Mouse (Mus musculus) lung, embryonic 14.5 days (tissue): Measurements from ENCODE around the gene Frs2. TPM values are rescaled to one million over a fixed set of nuclear protein-coding genes. Genes with fewer than 3 reads are reported as not detected.

Experiments
- ATAC-seq: fragments of 200-750 bp; cut with Nextera tagmentation; 2 replicates; pipeline ENCODE4 v1.8.0; 2017; ENCODE audit warnings: mild to moderate bottlenecking, moderate TSS enrichment, moderate library complexity; ENCODE audit not compliant: insufficient read depth
- DNase-seq: peaks from one replicate; pipeline ENCODE4 v3.0.0-alpha.2; 2015
- H3K27ac ChIP-seq: fragments of 300-500 bp; sonication (generic); 2 replicates; pipeline ENCODE4 v1.5.1; 2014; ENCODE audit warnings: low read depth, mild to moderate bottlenecking, moderate library complexity
- H3K27me3 ChIP-seq: fragments of 300-500 bp; sonication (generic); 2 replicates; pipeline ENCODE4 v1.6.1; 2014; ENCODE audit warnings: low read length, control low read depth; ENCODE audit not compliant: insufficient read depth
- H3K36me3 ChIP-seq: fragments of 300-500 bp; sonication (generic); 2 replicates; pipeline ENCODE4 v1.6.1; 2014; ENCODE audit warnings: control low read depth; ENCODE audit not compliant: insufficient read depth
- H3K4me1 ChIP-seq: fragments of 300-500 bp; sonication (generic); 2 replicates; pipeline ENCODE4 v1.6.1; 2014; ENCODE audit warnings: antibody characterized with exemption, control low read depth; ENCODE audit not compliant: insufficient read depth
- H3K4me2 ChIP-seq: fragments of 300-500 bp; sonication (generic); 2 replicates; pipeline ENCODE4 v1.6.1; 2014; ENCODE audit warnings: mild to moderate bottlenecking
- H3K4me3 ChIP-seq: fragments of 300-500 bp; sonication (generic); 2 replicates; pipeline ENCODE4 v1.5.1; 2014; ENCODE audit warnings: low read depth, low read length
- H3K9ac ChIP-seq: fragments of 300-500 bp; sonication (generic); 2 replicates; pipeline ENCODE4 v1.6.1; 2014
- H3K9me3 ChIP-seq: fragments of 300-500 bp; sonication (generic); 2 replicates; pipeline ENCODE4 v1.6.1; 2016; ENCODE audit warnings: low read depth, low read length, control low read depth
- CTCF ChIP-seq: IDR thresholded peaks from 2 replicates; pipeline ENCODE4 v1.5.1; 2016; ENCODE audit warnings: antibody characterized with exemption, low read depth
- WGBS: fragments of 180-500 bp; shearing (Covaris S2); extraction: QIAGEN DNeasy Blood & Tissue Kit; methylation state at CpG from one replicate; pipeline ENCODE4 v1.1.7; 2014; 5-methylcytosine and 5-hydroxymethylcytosine counted together
- polyA plus RNA-seq: library from polyadenylated mRNA; unstranded; fragments of >200 nt; fragmentation: Nextera tagmentation; extraction: Ambion mirVana; gene quantifications from 2 replicates; pipeline ENCODE4 v1.2.1, GENCODE M21; 2014

Frs2 gene
- polyA plus RNA-seq, 1 experiment from 2014 or later = 27.8 TPM

DNA sequence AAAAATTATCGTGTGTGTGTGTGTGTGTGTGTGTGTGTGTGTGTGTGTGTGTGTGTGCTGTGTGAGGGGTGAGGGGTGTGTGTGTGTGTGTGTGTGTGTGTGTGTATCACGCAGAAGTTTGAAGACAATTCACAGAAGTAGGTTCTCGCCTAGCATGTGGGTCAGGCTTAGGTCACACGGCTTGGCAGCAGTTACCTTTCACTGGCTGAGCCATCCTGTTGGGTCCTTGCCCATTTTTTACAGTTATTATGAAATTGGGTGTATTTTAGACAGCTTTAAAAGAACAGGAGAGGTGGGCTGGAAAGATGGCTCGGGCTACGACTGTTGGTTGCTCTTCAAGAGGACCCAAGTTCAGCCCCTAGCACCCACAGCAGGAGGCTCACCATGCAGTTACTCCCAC lies 18.3 kb downstream of the Frs2 start:
- H3K4me1 ChIP-seq = no peaks in the 10 kb centered on the region
- no peak for TF ChIP-seq CTCF
- H3K4me3 ChIP-seq = no peak overlapping the region
- H3K27ac ChIP-seq = no peak overlapping the region
- H3K9me3 ChIP-seq = no peaks in the 10 kb centered on the region
- no peak overlapping the region for H3K9ac ChIP-seq
- H3K36me3 ChIP-seq = 0 out of 2 replicates have a peak, but pooled peaks cover 4% of the 10 kb centered on the region
- ATAC-seq = no peak
- 68% methylated on average over 6 of the region's 6 CpGs for whole genome bisulfite sequencing
- no peaks in the 10 kb centered on the region for H3K27me3 ChIP-seq
- H3K4me2 ChIP-seq = no peak overlapping the region
- no peak for DNase-seq

DNA sequence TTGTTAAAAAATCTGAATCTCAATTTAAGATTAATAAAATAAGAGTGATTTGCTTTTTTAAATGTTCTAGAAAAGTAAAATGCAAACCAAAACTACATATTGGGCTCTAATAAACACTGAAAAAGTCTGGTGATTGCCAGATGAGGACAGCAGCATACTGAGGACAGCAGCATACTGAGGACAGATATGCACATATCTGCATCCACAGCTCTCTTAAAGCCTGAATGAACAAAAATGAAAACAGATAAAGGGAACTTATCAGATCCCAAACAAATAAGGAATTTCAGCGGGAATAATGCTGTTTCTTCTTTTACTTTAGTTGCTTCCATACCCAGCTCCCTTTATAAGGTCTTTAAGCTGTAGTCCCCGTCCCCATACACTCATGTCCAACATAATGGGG lies 19.6 kb downstream of the Frs2 start:
- 86% methylated on average over 2 of the region's 2 CpGs for WGBS

DNA sequence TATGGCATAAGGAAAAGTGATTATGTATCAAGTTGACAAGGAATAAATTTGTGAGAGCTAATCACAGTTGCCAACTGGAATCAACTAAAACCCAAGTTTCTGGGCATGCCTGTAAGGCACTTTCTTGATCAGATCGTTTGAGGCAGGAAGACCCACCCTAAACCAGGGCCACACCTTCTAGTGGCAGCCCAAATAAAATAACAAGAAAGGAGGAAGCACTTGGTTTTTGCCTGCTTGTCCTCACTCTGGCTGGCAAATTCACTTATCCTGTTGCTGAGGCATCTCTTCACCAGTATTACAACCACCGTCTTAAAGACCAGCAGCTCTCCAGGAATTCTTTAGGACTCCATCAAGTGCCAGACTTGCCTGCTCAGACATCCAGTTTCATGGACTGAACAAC lies 20.9 kb downstream of the Frs2 start:
- TF ChIP-seq CTCF = no peak
- no peak overlapping the region for H3K4me3 ChIP-seq
- 0 out of 2 replicates have a peak, but pooled peaks cover 4% of the 10 kb centered on the region for H3K36me3 ChIP-seq
- no peaks in the 10 kb centered on the region for H3K9me3 ChIP-seq
- no peak overlapping the region for H3K27ac ChIP-seq
- no peak overlapping the region for H3K9ac ChIP-seq
- DNase-seq = no peak
- H3K4me1 ChIP-seq = no peaks in the 10 kb centered on the region
- ATAC-seq = no peak
- H3K27me3 ChIP-seq = no peaks in the 10 kb centered on the region
- WGBS = 55% methylated on average over 2 of the region's 2 CpGs
- H3K4me2 ChIP-seq = no peak overlapping the region

More for the DNA sequence above, 19.6 kb downstream of the Frs2 start:
- H3K9ac ChIP-seq = no peak overlapping the region
- 0 out of 2 replicates have a peak, but pooled peaks cover 4% of the 10 kb centered on the region for H3K36me3 ChIP-seq
- TF ChIP-seq CTCF = no peak
- DNase-seq (no peak), ATAC-seq (no peak)
- no peaks in the 10 kb centered on the region for H3K4me1 ChIP-seq
- no peaks in the 10 kb centered on the region for H3K9me3 ChIP-seq
- no peak overlapping the region for H3K4me2 ChIP-seq
- H3K27me3 ChIP-seq = no peaks in the 10 kb centered on the region
- H3K27ac ChIP-seq = no peak overlapping the region
- H3K4me3 ChIP-seq = no peak overlapping the region

DNA sequence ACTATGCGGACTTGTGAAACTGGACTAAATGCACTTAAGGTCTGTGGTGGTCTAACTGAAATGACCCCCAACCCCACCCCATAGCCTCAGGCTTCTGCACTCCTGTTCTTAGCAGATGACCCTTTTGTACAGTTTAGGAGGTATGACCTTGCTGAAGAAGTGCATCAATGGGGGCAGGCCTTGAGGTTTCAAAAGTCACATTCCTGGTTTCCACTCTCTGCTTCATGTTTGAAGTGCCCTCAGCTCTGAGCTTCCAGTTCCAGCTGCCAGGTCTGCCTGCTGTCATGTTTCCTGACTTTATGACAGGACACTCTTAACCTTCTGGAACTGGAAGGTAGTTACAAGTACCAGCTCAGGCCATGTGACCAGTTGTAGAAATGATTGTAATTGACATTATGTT lies 21.6 kb downstream of the Frs2 start:
- 90% methylated on average over 1 of the region's 1 CpGs for WGBS
- no peak for TF ChIP-seq CTCF

DNA sequence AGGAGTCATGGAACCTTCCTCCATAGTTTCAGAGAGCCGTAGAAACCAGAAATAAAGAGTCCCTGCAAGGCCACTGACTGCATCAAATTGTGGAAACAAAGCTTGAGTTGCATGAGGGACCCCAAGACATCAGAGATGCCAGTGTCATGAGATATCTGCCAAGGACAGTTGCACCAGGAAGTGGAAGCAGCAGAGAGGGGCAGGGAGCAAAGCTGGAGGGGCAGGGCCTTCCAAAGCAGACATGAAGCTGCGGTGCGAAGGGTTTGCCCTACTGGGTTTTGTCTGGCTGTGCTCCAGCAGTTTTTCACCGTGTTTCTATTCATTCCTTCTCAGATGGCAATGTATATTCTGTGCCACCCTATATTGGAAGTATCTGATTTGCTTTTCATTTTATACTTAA lies 22.1 kb downstream of the Frs2 start:
- no peak for DNase-seq
- Histone ChIP-seq H3K4me3 (no peak overlapping the region), H3K9me3 (no peaks in the 10 kb centered on the region), H3K4me1 (no peaks in the 10 kb centered on the region), H3K4me2 (no peak overlapping the region), H3K27me3 (no peaks in the 10 kb centered on the region), H3K27ac (no peak overlapping the region), H3K36me3 (no peaks in the 10 kb centered on the region), H3K9ac (no peak overlapping the region)
- no peak for TF ChIP-seq CTCF
- no peak for ATAC-seq
- 85% methylated on average over 4 of the region's 4 CpGs for WGBS

More for the DNA sequence above, 21.6 kb downstream of the Frs2 start:
- no peaks in the 10 kb centered on the region for H3K36me3 ChIP-seq
- no peak overlapping the region for H3K4me3 ChIP-seq
- no peaks in the 10 kb centered on the region for H3K27me3 ChIP-seq
- H3K4me1 ChIP-seq = no peaks in the 10 kb centered on the region
- ATAC-seq = no peak
- no peak overlapping the region for H3K27ac ChIP-seq
- H3K4me2 ChIP-seq = no peak overlapping the region
- H3K9ac ChIP-seq = no peak overlapping the region
- no peak for DNase-seq
- H3K9me3 ChIP-seq = no peaks in the 10 kb centered on the region

DNA sequence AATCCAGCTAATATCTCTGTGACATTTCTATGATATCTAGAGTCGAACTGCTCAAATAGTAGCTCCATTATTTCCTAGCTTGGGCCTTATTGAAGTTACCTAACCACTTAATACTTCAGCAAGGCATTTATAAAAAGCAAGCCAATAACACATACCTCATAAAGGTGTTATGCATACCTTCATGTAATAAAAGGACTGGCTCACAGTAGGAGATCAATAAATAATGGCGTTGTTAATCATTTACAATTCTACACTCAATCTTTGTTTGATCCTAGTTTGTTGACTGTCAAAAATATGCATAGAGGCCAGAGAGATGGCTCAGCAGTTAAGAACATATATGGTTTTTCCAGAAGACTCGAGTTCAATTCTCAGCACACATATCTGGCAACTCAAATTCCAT lies 26.9 kb downstream of the Frs2 start:
- Histone ChIP-seq H3K27ac (no peak overlapping the region), H3K4me3 (no peak overlapping the region), H3K4me2 (no peak overlapping the region), H3K4me1 (no peaks in the 10 kb centered on the region), H3K9ac (no peak overlapping the region), H3K9me3 (no peaks in the 10 kb centered on the region), H3K27me3 (no peaks in the 10 kb centered on the region), H3K36me3 (peaks cover 4% of the 10 kb centered on the region; the same call in 1 of the 2 replicates)
- ATAC-seq (no peak), DNase-seq (no peak)
- 85% methylated on average over 3 of the region's 3 CpGs for WGBS
- no peak for TF ChIP-seq CTCF

DNA sequence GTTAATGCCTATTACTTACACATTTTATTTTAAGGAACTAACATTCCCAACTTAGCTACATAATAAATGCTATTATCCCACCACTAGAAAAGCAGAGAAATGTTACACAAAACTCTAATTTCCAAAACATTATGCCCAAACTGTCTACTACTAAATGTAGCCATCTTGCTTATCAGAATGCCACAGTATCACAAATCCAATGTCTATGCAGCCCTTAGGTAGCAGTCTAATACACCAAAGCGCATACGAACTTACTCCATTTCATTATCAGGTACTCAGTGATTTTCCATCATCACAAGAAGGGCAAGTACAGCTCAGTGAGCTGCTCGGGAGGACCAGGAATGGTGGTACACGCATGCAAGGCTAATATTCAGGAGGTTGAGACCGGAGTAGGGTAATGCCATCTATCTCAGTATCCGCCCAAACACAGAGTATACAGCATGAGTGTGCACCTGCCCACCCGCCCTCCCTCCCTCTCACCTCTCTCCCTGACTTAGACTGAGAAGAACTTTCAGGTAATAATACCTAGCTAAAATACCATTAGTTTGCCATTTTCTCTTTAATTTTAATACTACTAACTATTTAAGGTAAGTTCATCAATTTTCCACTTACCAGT lies 28.2 kb downstream of the Frs2 start:
- no peak overlapping the region for H3K4me2 ChIP-seq
- no peak for TF ChIP-seq CTCF
- H3K27me3 ChIP-seq = no peaks in the 10 kb centered on the region
- H3K9me3 ChIP-seq = no peaks in the 10 kb centered on the region
- H3K9ac ChIP-seq = no peak overlapping the region
- H3K27ac ChIP-seq = no peak overlapping the region
- no peaks in the 10 kb centered on the region for H3K4me1 ChIP-seq
- DNase-seq (no peak), ATAC-seq (no peak)
- peaks cover 4% of the 10 kb centered on the region; the same call in 1 of the 2 replicates for H3K36me3 ChIP-seq
- WGBS = 88% methylated on average over 7 of the region's 7 CpGs
- H3K4me3 ChIP-seq = no peak overlapping the region
